Mouse (Mus musculus): ENCODE measurements around the gene Fam124a. TPM values are rescaled to one million over a fixed set of nuclear protein-coding genes. Genes with fewer than 3 reads are reported as not detected.

Fam124a gene
- total RNA-seq, 2 experiments from 2014 or later: 3.2 to 3.3 TPM

Other genes starting within 250 kb of the Fam124a start
- not detected for gene Gucy1b2, start 99.4 kb upstream of the Fam124a start, total RNA-seq (2021)
- not detected for gene Gm4131, start 11.2 kb downstream of the Fam124a start, total RNA-seq (2021)
- gene Serpine3, start 107.9 kb downstream of the Fam124a start, total RNA-seq (2021): not detected
- gene Ints6, start 205.4 kb downstream of the Fam124a start, total RNA-seq (2021): 10 to 100 TPM; 15.7 to 17.8 TPM

All from gastrocnemius, postnatal 10 days (tissue).